24 mouse cellular contexts compared by ENCODE assay signal in the genomic region with DNA sequence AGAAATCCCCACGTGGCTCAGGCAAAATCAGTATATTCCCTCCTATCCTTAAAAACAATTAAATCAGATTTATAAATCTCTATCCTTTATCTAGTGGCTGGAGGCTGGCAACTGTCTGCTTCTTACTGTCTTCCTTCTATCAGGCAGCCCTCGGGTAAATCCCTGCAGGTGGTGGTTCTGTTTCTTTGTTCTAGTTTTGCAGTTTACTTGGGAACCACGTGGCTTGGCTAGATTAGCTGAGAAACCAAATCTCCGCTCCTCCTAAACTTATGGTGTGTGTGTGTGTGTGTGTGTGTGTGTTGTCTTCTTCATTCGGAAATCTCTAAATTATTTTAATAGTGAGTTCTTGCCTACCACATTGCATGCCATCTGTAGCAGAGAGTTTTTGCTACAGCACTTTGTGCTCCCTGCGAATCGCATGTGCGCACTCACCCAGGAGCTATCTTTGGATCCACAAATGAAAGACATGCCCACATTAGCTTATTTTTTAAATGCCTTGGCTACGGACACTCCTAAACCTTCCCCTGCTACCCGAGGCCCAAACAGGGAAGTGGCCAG. TPM values are rescaled to one million over a fixed set of nuclear protein-coding genes. Genes with fewer than 3 reads are reported as not detected.
A peak's percentile ranks its signal among the peaks of the same experiment; 100 is the strongest.
DNase-seq lines count a peak whose midpoint lies in the region; ATAC-seq and TF ChIP-seq lines count a peak whose summit lies in the region.
"Had no signal": no experiment of that assay in that cellular context is flagged by ENCODE, and none has a peak within 500 bp of the region (broad histone marks: within the 10 kb centered on the region; RNA-seq: fewer than 3 reads in every experiment).

No protein-coding gene starts in this region.

- H3K4me3 ChIP-seq in forebrain, postnatal 0 days (ENCODE audit: low read depth, low read length), result no peak overlapping the region
- H3K4me3 ChIP-seq in forebrain, embryonic 13.5 days, result no peak overlapping the region
- no peak overlapping the region for H3K4me3 ChIP-seq in hindbrain, embryonic 13.5 days
- H3K4me3 ChIP-seq: forebrain, embryonic 15.5 days; heart, adult 2 months; heart, embryonic 15.5 days; hindbrain, embryonic 15.5 days; liver, embryonic 13.5 days; midbrain, embryonic 13.5 days; stomach, embryonic 15.5 days had no signal

- no peaks in the 10 kb centered on the region for H3K9me3 ChIP-seq in forebrain, postnatal 0 days (ENCODE audit: low read length)
- H3K9me3 ChIP-seq in forebrain, embryonic 13.5 days (replicated peaks), result no peaks in the 10 kb centered on the region
- H3K9me3 ChIP-seq in hindbrain, embryonic 13.5 days, result no peaks in the 10 kb centered on the region
- H3K9me3 ChIP-seq: forebrain, embryonic 15.5 days; heart, embryonic 15.5 days; hindbrain, embryonic 15.5 days; liver, embryonic 13.5 days; midbrain, embryonic 13.5 days; stomach, embryonic 15.5 days had no signal

- no peaks in the 10 kb centered on the region for H3K36me3 ChIP-seq in forebrain, postnatal 0 days (ENCODE audit: insufficient read depth)
- H3K36me3 ChIP-seq in forebrain, embryonic 13.5 days (ENCODE audit: poor library complexity, severe bottlenecking), result no peaks in the 10 kb centered on the region
- no peaks in the 10 kb centered on the region for H3K36me3 ChIP-seq in hindbrain, embryonic 13.5 days
- H3K36me3 ChIP-seq: forebrain, embryonic 15.5 days; heart, embryonic 15.5 days; hindbrain, embryonic 15.5 days; liver, embryonic 13.5 days; midbrain, embryonic 13.5 days; stomach, embryonic 15.5 days had no signal

- DNase-seq in forebrain, postnatal 0 days, result peak; percentile 33
- DNase-seq in right cerebral cortex, postnatal 4 days, result peak; percentile 6
- DNase-seq in right cerebral cortex, postnatal 36 days (ENCODE audit: low spot score in 2 of 2), result no peak
- DNase-seq in layer of hippocampus, adult 9-11 months, result peak; percentile 57
- no peak for DNase-seq in urinary bladder, postnatal 36 days (ENCODE audit: low spot score in 2 of 2)
- no peak for DNase-seq in gastrocnemius, adult 18-20 months (ENCODE audit: low spot score)
- DNase-seq: adrenal gland, postnatal 10 days; cerebellum, adult 8-10 months; gastrocnemius, postnatal 25 days; heart, adult 2 months; heart, postnatal 36 days; kidney, adult 8-10 months; kidney, postnatal 10 days; liver, embryonic 13.5 days; lung, embryonic 14.5 days; thymus, adult 18-20 months; thymus, postnatal 36 days had no signal

- no peak overlapping the region for H3K4me2 ChIP-seq in forebrain, postnatal 0 days (ENCODE audit: low read depth)
- H3K4me2 ChIP-seq in forebrain, embryonic 13.5 days, result no peak overlapping the region
- H3K4me2 ChIP-seq in hindbrain, embryonic 13.5 days, result no peak overlapping the region
- H3K4me2 ChIP-seq: forebrain, embryonic 15.5 days; heart, embryonic 15.5 days; hindbrain, embryonic 15.5 days; liver, embryonic 13.5 days; lung, embryonic 14.5 days; midbrain, embryonic 13.5 days; stomach, embryonic 15.5 days had no signal

- no peaks in the 10 kb centered on the region for H3K27me3 ChIP-seq in forebrain, postnatal 0 days (ENCODE audit: insufficient read depth, low read length)
- no peaks in the 10 kb centered on the region for H3K27me3 ChIP-seq in forebrain, embryonic 13.5 days
- no peaks in the 10 kb centered on the region for H3K27me3 ChIP-seq in hindbrain, embryonic 13.5 days
- H3K27me3 ChIP-seq: forebrain, embryonic 15.5 days; heart, embryonic 15.5 days; hindbrain, embryonic 15.5 days; liver, embryonic 13.5 days; midbrain, embryonic 13.5 days; stomach, embryonic 15.5 days had no signal

- H3K27ac ChIP-seq in forebrain, postnatal 0 days (ENCODE audit: low read depth, low read length), result no peak overlapping the region
- H3K27ac ChIP-seq in forebrain, embryonic 13.5 days, result no peak overlapping the region
- no peak overlapping the region for H3K27ac ChIP-seq in hindbrain, embryonic 13.5 days
- H3K27ac ChIP-seq: forebrain, embryonic 15.5 days; heart, adult 2 months; heart, embryonic 15.5 days; hindbrain, embryonic 15.5 days; liver, embryonic 13.5 days; midbrain, embryonic 13.5 days; stomach, embryonic 15.5 days had no signal

- ATAC-seq in forebrain, postnatal 0 days, result peak; percentile 61
- ATAC-seq in forebrain, embryonic 13.5 days, result no peak
- ATAC-seq in hindbrain, embryonic 13.5 days (ENCODE audit: low FRiP score), result no peak
- ATAC-seq: forebrain, embryonic 15.5 days; midbrain, embryonic 13.5 days had no signal

- no peaks in the 10 kb centered on the region for H3K4me1 ChIP-seq in forebrain, postnatal 0 days (ENCODE audit: insufficient read depth)
- no peaks in the 10 kb centered on the region for H3K4me1 ChIP-seq in forebrain, embryonic 13.5 days
- no peaks in the 10 kb centered on the region for H3K4me1 ChIP-seq in hindbrain, embryonic 13.5 days (replicated peaks)
- H3K4me1 ChIP-seq: forebrain, embryonic 15.5 days; heart, embryonic 15.5 days; hindbrain, embryonic 15.5 days; liver, embryonic 13.5 days; midbrain, embryonic 13.5 days; stomach, embryonic 15.5 days had no signal

- TF ChIP-seq CTCF in forebrain, postnatal 0 days (IDR thresholded peaks at IDR 0.05; ENCODE audit: low read depth), result no peak

- 42% methylated on average over 10 of the region's 10 CpGs for WGBS in forebrain, postnatal 0 days
- 56% methylated on average over 10 of the region's 10 CpGs for WGBS in forebrain, embryonic 13.5 days
- WGBS in hindbrain, embryonic 13.5 days, result 57% methylated on average over 10 of the region's 10 CpGs

- no peak overlapping the region for H3K9ac ChIP-seq in forebrain, postnatal 0 days
- H3K9ac ChIP-seq in forebrain, embryonic 13.5 days, result no peak overlapping the region
- H3K9ac ChIP-seq in hindbrain, embryonic 13.5 days, result no peak overlapping the region
- H3K9ac ChIP-seq: forebrain, embryonic 15.5 days; heart, embryonic 15.5 days; hindbrain, embryonic 15.5 days; liver, embryonic 13.5 days; lung, embryonic 14.5 days; midbrain, embryonic 13.5 days; stomach, embryonic 15.5 days had no signal

RNA-seq across cellular contexts. Expression of gene Zfp715, which starts 13.2 kb away (rescaled TPM):
- total RNA-seq in forebrain, postnatal 0 days (2014; rRNA removed), result 35.5 and 35.9 TPM in 2 replicates
- polyA plus RNA-seq in forebrain, postnatal 0 days (2015; fragmentation: Nextera tagmentation; extraction: Ambion mirVana), result 14.5 and 17.3 TPM in 2 replicates
- 13.7 and 15.6 TPM in 2 replicates for polyA plus RNA-seq in forebrain, embryonic 13.5 days (2015; fragmentation: Nextera tagmentation; extraction: Ambion mirVana)
- 17.9 and 18.3 TPM in 2 replicates for polyA plus RNA-seq in hindbrain, embryonic 13.5 days (2015; fragmentation: Nextera tagmentation; extraction: Ambion mirVana)
- 1 to 10 TPM; 6.9 to 7.6 TPM for total RNA-seq in gastrocnemius, adult 18-20 months (2021)

RNA-seq across cellular contexts. Expression of gene Siglecf, which starts 24.8 kb away (rescaled TPM):
- 0.08 TPM in 1 of 2 replicates, not detected in the other for total RNA-seq in forebrain, postnatal 0 days (2014; rRNA removed)
- polyA plus RNA-seq in forebrain, postnatal 0 days (2015; fragmentation: Nextera tagmentation; extraction: Ambion mirVana), result 0.16 and 0.25 TPM in 2 replicates
- polyA plus RNA-seq in forebrain, embryonic 13.5 days (2015; fragmentation: Nextera tagmentation; extraction: Ambion mirVana), result not detected in 2 replicates
- polyA plus RNA-seq in hindbrain, embryonic 13.5 days (2015; fragmentation: Nextera tagmentation; extraction: Ambion mirVana), result 0.08 and 0.21 TPM in 2 replicates
- total RNA-seq in gastrocnemius, adult 18-20 months (2021), result not detected
- total RNA-seq: gastrocnemius, postnatal 25 days; heart, adult 2 months; heart, postnatal 36 days had no signal

Comparison
In these comparisons a context has a peak if more than half of its experiments do, and no peak if none do; other contexts are left out.
1. DNase-seq: peak in forebrain, postnatal 0 days (single experiment), right cerebral cortex, postnatal 4 days (single experiment) and layer of hippocampus, adult 9-11 months (single experiment); none in right cerebral cortex, postnatal 36 days (0 of 2), urinary bladder, postnatal 36 days (0 of 2) and gastrocnemius, adult 18-20 months (single experiment).